Mouse (Mus musculus) skeletal muscle tissue, adult 2 months (tissue): ENCODE measurements around the gene Zfp280c.
A peak's percentile ranks its signal among the peaks of the same experiment; 100 is the strongest.

Source experiments
- DNase-seq: peaks from one replicate; pipeline ENCODE4 v3.0.0-alpha.2; 2012; ENCODE audit warnings: low read depth, low spot score

Zfp280c gene

GRCm38 (mm10) chrX:48594099-48594760, at the start of gene Zfp280c:
TSS of gene Zfp280c (minus strand) at chrX:48594504.
- peak; percentile 39 for DNase-seq

GRCm38 (mm10) chrX:48637032-48637431, 42.7 kb upstream of the Zfp280c start:
- DNase-seq = no peak

- DNase-seq = no peak
Measured at GRCm38 (mm10) chrX:48624054-48624420, 29.7 kb upstream of the Zfp280c start.

GRCm38 (mm10) chrX:48623379-48624053, 29.2 kb upstream of the Zfp280c start, which contains the start of gene Slc25a14:
TSS of gene Slc25a14 (plus strand) at chrX:48623413.
- peak; percentile 33 for DNase-seq

GRCm38 (mm10) chrX:48623049-48623378, 28.7 kb upstream of the Zfp280c start:
- DNase-seq = no peak

- DNase-seq = no peak
Measured at GRCm38 (mm10) chrX:48604872-48605271, 10.6 kb upstream of the Zfp280c start.

- DNase-seq = no peak
Measured at GRCm38 (mm10) chrX:48596906-48597305, 2.6 kb upstream of the Zfp280c start.

GRCm38 (mm10) chrX:48596053-48596452, 1.7 kb upstream of the Zfp280c start:
- DNase-seq = no peak

- DNase-seq = no peak
Measured at GRCm38 (mm10) chrX:48593721-48594098, 594 bp downstream of the Zfp280c start.

GRCm38 (mm10) chrX:48583332-48583731, 11.0 kb downstream of the Zfp280c start:
- no peak for DNase-seq

GRCm38 (mm10) chrX:48532175-48532574, 62.1 kb downstream of the Zfp280c start:
- peak; percentile 36 for DNase-seq

GRCm38 (mm10) chrX:48526435-48526834, 67.9 kb downstream of the Zfp280c start:
- no peak for DNase-seq

- no peak for DNase-seq
Measured at GRCm38 (mm10) chrX:48525866-48526265, 68.4 kb downstream of the Zfp280c start.

GRCm38 (mm10) chrX:48525332-48525731, 69.0 kb downstream of the Zfp280c start:
- no peak for DNase-seq

- DNase-seq = no peak
Measured at GRCm38 (mm10) chrX:48523512-48523911, 70.8 kb downstream of the Zfp280c start.

- DNase-seq = no peak
Measured at GRCm38 (mm10) chrX:48521651-48522050, 72.7 kb downstream of the Zfp280c start.

- DNase-seq = no peak
Measured at GRCm38 (mm10) chrX:48519549-48520085, 74.7 kb downstream of the Zfp280c start.

- no peak for DNase-seq
Measured at GRCm38 (mm10) chrX:48518808-48519548, 75.3 kb downstream of the Zfp280c start, which contains the start of gene Rab33a. TSS of gene Rab33a (plus strand) at chrX:48519285.

GRCm38 (mm10) chrX:48518211-48518807, 76.0 kb downstream of the Zfp280c start:
- DNase-seq = no peak

- DNase-seq = peak; percentile 0
Measured at GRCm38 (mm10) chrX:48513824-48514223, 80.5 kb downstream of the Zfp280c start.

GRCm38 (mm10) chrX:48513166-48513807, 81.0 kb downstream of the Zfp280c start, which contains the start of gene Aifm1:
TSS of gene Aifm1 (minus strand) at chrX:48513563.
- peak; percentile 96 for DNase-seq
